Mouse (Mus musculus) E14TG2a.4 (cell line): ENCODE data around the gene Sh2b3.

Experiments
- CTCF ChIP-seq: conservative IDR thresholded peaks from 2 replicates; pipeline ENCODE4 v1.5.1; 2014; ENCODE audit warnings: low read length
- NANOG ChIP-seq: IDR thresholded peaks from 2 replicates; pipeline ENCODE4 v1.6.1; 2014; ENCODE audit warnings: borderline replicate concordance, low read length, mixed read lengths

- TF ChIP-seq CTCF, result no peak
- TF ChIP-seq NANOG, result no peak
Observed at GRCm38 (mm10) chr5:121841516-121841915, 4.1 kb upstream of the Sh2b3 start.
